Comparison of ENCODE assay signal across 19 mouse cellular contexts in genomic region chr11:116311169-116311568, GRCm38 (mm10). TPM values are rescaled to one million over a fixed set of nuclear protein-coding genes. Genes with fewer than 3 reads are reported as not detected.
DNase-seq lines count a peak whose midpoint lies in the region; ATAC-seq lines count a peak whose summit lies in the region.
"Had no signal": no experiment of that assay in that cellular context is flagged by ENCODE, and none has a peak within 500 bp of the region (broad histone marks: within the 10 kb centered on the region; RNA-seq: fewer than 3 reads in every experiment).

No protein-coding gene starts in this region.

- WGBS in forebrain, embryonic 13.5 days = 49% methylated on average over 8 of the region's 8 CpGs
- 66% methylated on average over 8 of the region's 8 CpGs for WGBS in forebrain, embryonic 12.5 days
- 33% methylated on average over 8 of the region's 8 CpGs for WGBS in neural tube, embryonic 13.5 days
- 34% methylated on average over 8 of the region's 8 CpGs for WGBS in neural tube, embryonic 15.5 days

- H3K27me3 ChIP-seq in forebrain, embryonic 13.5 days = peaks cover 6% of the 10 kb centered on the region; the same call in 1 of the 2 replicates
- peaks cover 17% of the 10 kb centered on the region; the same call in 1 of the 2 replicates for H3K27me3 ChIP-seq in forebrain, embryonic 12.5 days
- H3K27me3 ChIP-seq in neural tube, embryonic 13.5 days = no peaks in the 10 kb centered on the region; the same call in 1 of the 2 replicates
- H3K27me3 ChIP-seq in neural tube, embryonic 15.5 days (replicated peaks) = no peaks in the 10 kb centered on the region
- H3K27me3 ChIP-seq: hindbrain, embryonic 15.5 days; liver, embryonic 15.5 days had no signal

- intact Hi-C loops in left cerebral cortex, postnatal 10 days (cut with DNase I) = no loop called here

- H3K27ac ChIP-seq in forebrain, embryonic 13.5 days = peak overlapping the region; percentile 5; the same call in 1 of the 2 replicates
- no peak overlapping the region for H3K27ac ChIP-seq in forebrain, embryonic 12.5 days
- 0 out of 2 replicates have a peak overlapping the region, but pooled peaks have one; percentile 13 for H3K27ac ChIP-seq in neural tube, embryonic 13.5 days (replicated peaks)
- H3K27ac ChIP-seq in neural tube, embryonic 15.5 days (replicated peaks) = no peak overlapping the region; the same call in 1 of the 2 replicates
- H3K27ac ChIP-seq: heart, embryonic 13.5 days; hindbrain, embryonic 15.5 days; liver, embryonic 15.5 days; neural tube, embryonic 12.5 days had no signal

- no peaks in the 10 kb centered on the region for H3K9me3 ChIP-seq in forebrain, embryonic 13.5 days (replicated peaks)
- H3K9me3 ChIP-seq in forebrain, embryonic 12.5 days = no peaks in the 10 kb centered on the region
- no peaks in the 10 kb centered on the region for H3K9me3 ChIP-seq in neural tube, embryonic 13.5 days
- no peaks in the 10 kb centered on the region for H3K9me3 ChIP-seq in neural tube, embryonic 15.5 days (replicated peaks)
- H3K9me3 ChIP-seq: heart, embryonic 13.5 days; hindbrain, embryonic 15.5 days; liver, embryonic 15.5 days; neural tube, embryonic 12.5 days had no signal

- H3K36me3 ChIP-seq in forebrain, embryonic 13.5 days (ENCODE audit: poor library complexity, severe bottlenecking) = no peaks in the 10 kb centered on the region
- H3K36me3 ChIP-seq in forebrain, embryonic 12.5 days (replicated peaks) = no peaks in the 10 kb centered on the region
- no peaks in the 10 kb centered on the region for H3K36me3 ChIP-seq in neural tube, embryonic 13.5 days
- no peaks in the 10 kb centered on the region for H3K36me3 ChIP-seq in neural tube, embryonic 15.5 days
- H3K36me3 ChIP-seq: heart, embryonic 13.5 days; hindbrain, embryonic 15.5 days; liver, embryonic 15.5 days; neural tube, embryonic 12.5 days had no signal

- no peak overlapping the region for H3K4me2 ChIP-seq in forebrain, embryonic 13.5 days
- H3K4me2 ChIP-seq in forebrain, embryonic 12.5 days = no peak overlapping the region
- no peak overlapping the region for H3K4me2 ChIP-seq in neural tube, embryonic 13.5 days
- no peak overlapping the region for H3K4me2 ChIP-seq in neural tube, embryonic 15.5 days
- H3K4me2 ChIP-seq: heart, embryonic 13.5 days; hindbrain, embryonic 15.5 days; liver, embryonic 15.5 days; midbrain, embryonic 11.5 days; neural tube, embryonic 12.5 days had no signal

- H3K4me1 ChIP-seq in forebrain, embryonic 13.5 days = peaks cover 9% of the 10 kb centered on the region
- H3K4me1 ChIP-seq in forebrain, embryonic 12.5 days = peaks cover 9% of the 10 kb centered on the region
- H3K4me1 ChIP-seq in neural tube, embryonic 13.5 days (replicated peaks) = peaks cover 9% of the 10 kb centered on the region
- H3K4me1 ChIP-seq in neural tube, embryonic 15.5 days = peaks cover 10% of the 10 kb centered on the region

- ATAC-seq in forebrain, embryonic 13.5 days = no peak
- no peak for ATAC-seq in forebrain, embryonic 12.5 days (ENCODE audit: low FRiP score)
- no peak for ATAC-seq in neural tube, embryonic 13.5 days (ENCODE audit: low read depth)
- ATAC-seq in neural tube, embryonic 15.5 days (ENCODE audit: low FRiP score) = no peak

- DNase-seq in left cerebral cortex, postnatal 10 days (ENCODE audit: extremely low spot score in 1 of 2, low spot score in 2 of 2) = peak; percentile 47 to 55
- DNase-seq in left cerebral cortex, adult 8-10 months (ENCODE audit: low spot score in 2 of 2) = no peak
- DNase-seq in lung, postnatal 4 days = peak; percentile 23 to 76
- no peak for DNase-seq in layer of hippocampus, postnatal 25 days (ENCODE audit: extremely low spot score in 1 of 2, low spot score in 1 of 2)
- DNase-seq: cerebellum, adult 2 months; embryo, embryonic 11 days; gastrocnemius, postnatal 36 days; kidney, adult 8-10 months had no signal

- no peak overlapping the region for H3K4me3 ChIP-seq in forebrain, embryonic 13.5 days
- H3K4me3 ChIP-seq in forebrain, embryonic 12.5 days (replicated peaks) = no peak overlapping the region
- H3K4me3 ChIP-seq in neural tube, embryonic 13.5 days = no peak overlapping the region
- H3K4me3 ChIP-seq in neural tube, embryonic 15.5 days (replicated peaks) = no peak overlapping the region
- H3K4me3 ChIP-seq: heart, embryonic 13.5 days; hindbrain, embryonic 15.5 days; liver, embryonic 15.5 days; neural tube, embryonic 12.5 days had no signal

- H3K9ac ChIP-seq in forebrain, embryonic 13.5 days = no peak overlapping the region
- no peak overlapping the region for H3K9ac ChIP-seq in forebrain, embryonic 12.5 days
- no peak overlapping the region; the same call in 1 of the 2 replicates for H3K9ac ChIP-seq in neural tube, embryonic 13.5 days
- no peak overlapping the region for H3K9ac ChIP-seq in neural tube, embryonic 15.5 days (replicated peaks)
- H3K9ac ChIP-seq: heart, embryonic 13.5 days; hindbrain, embryonic 15.5 days; liver, embryonic 15.5 days; neural tube, embryonic 12.5 days had no signal

RNA-seq across cellular contexts. Expression of gene Exoc7, which starts 4.1 kb away (rescaled TPM):
- polyA plus RNA-seq in forebrain, embryonic 13.5 days (2015; fragmentation: Nextera tagmentation; extraction: Ambion mirVana) = 88.9 and 89.2 TPM in 2 replicates
- 73.3 and 78.8 TPM in 2 replicates for polyA plus RNA-seq in forebrain, embryonic 12.5 days (2016; fragmentation: Nextera tagmentation; extraction: Ambion mirVana)
- total RNA-seq in left cerebral cortex, postnatal 10 days (2021) = 10 to 100 TPM; 96.6 to 97.9 TPM
- total RNA-seq in left cerebral cortex, adult 8-10 months (2022) = 100 to 1,000 TPM in 3 of 4 experiments, 10 to 100 TPM in 1; 99.6 to 115 (median 106) TPM
- polyA plus RNA-seq in neural tube, embryonic 13.5 days (2015; fragmentation: Nextera tagmentation; extraction: Ambion mirVana) = 81.5 and 88.7 TPM in 2 replicates
- 113 and 114 TPM in 2 replicates for polyA plus RNA-seq in neural tube, embryonic 15.5 days (2015; fragmentation: Nextera tagmentation; extraction: Ambion mirVana)
- total RNA-seq in layer of hippocampus, postnatal 25 days (2021) = 10 to 100 TPM; 85.0 to 87.2 TPM

RNA-seq across cellular contexts. Expression of gene Foxj1, which starts 24.0 kb away (rescaled TPM):
- polyA plus RNA-seq in forebrain, embryonic 13.5 days (2015; fragmentation: Nextera tagmentation; extraction: Ambion mirVana) = 8.1 and 10.6 TPM in 2 replicates
- polyA plus RNA-seq in forebrain, embryonic 12.5 days (2016; fragmentation: Nextera tagmentation; extraction: Ambion mirVana) = 10.3 and 14.3 TPM in 2 replicates
- 1 to 10 TPM; 2.7 to 3.9 TPM for total RNA-seq in left cerebral cortex, postnatal 10 days (2021)
- total RNA-seq in left cerebral cortex, adult 8-10 months (2022) = 1 to 10 TPM; 4.4 to 8.6 (median 4.7) TPM
- polyA plus RNA-seq in neural tube, embryonic 13.5 days (2015; fragmentation: Nextera tagmentation; extraction: Ambion mirVana) = 7.8 and 8.1 TPM in 2 replicates
- polyA plus RNA-seq in neural tube, embryonic 15.5 days (2015; fragmentation: Nextera tagmentation; extraction: Ambion mirVana) = 11.3 and 12.1 TPM in 2 replicates
- 1 to 10 TPM; 5.4 to 7.1 TPM for total RNA-seq in layer of hippocampus, postnatal 25 days (2021)
- total RNA-seq: gastrocnemius, postnatal 36 days had no signal

RNA-seq across cellular contexts. Expression of gene Galr2, which starts 30.4 kb away (rescaled TPM):
- polyA plus RNA-seq in forebrain, embryonic 13.5 days (2015; fragmentation: Nextera tagmentation; extraction: Ambion mirVana) = 0.09 and 0.16 TPM in 2 replicates
- polyA plus RNA-seq in forebrain, embryonic 12.5 days (2016; fragmentation: Nextera tagmentation; extraction: Ambion mirVana) = 0.19 and 0.46 TPM in 2 replicates
- total RNA-seq in left cerebral cortex, postnatal 10 days (2021) = not detected
- not detected for total RNA-seq in left cerebral cortex, adult 8-10 months (2022)
- 1.1 and 1.2 TPM in 2 replicates for polyA plus RNA-seq in neural tube, embryonic 13.5 days (2015; fragmentation: Nextera tagmentation; extraction: Ambion mirVana)
- 0.47 and 0.52 TPM in 2 replicates for polyA plus RNA-seq in neural tube, embryonic 15.5 days (2015; fragmentation: Nextera tagmentation; extraction: Ambion mirVana)
- total RNA-seq in layer of hippocampus, postnatal 25 days (2021) = not detected
- total RNA-seq: layer of hippocampus, adult 18-20 months; left cerebral cortex, postnatal 36 days had no signal
- polyA plus RNA-seq: heart, embryonic 13.5 days; liver, embryonic 15.5 days had no signal

RNA-seq across cellular contexts. Expression of gene Srp68, which starts 37.2 kb away (rescaled TPM):
- polyA plus RNA-seq in forebrain, embryonic 13.5 days (2015; fragmentation: Nextera tagmentation; extraction: Ambion mirVana) = 71.8 and 72.1 TPM in 2 replicates
- 84.8 and 86.5 TPM in 2 replicates for polyA plus RNA-seq in forebrain, embryonic 12.5 days (2016; fragmentation: Nextera tagmentation; extraction: Ambion mirVana)
- 10 to 100 TPM; 52.5 to 56.3 TPM for total RNA-seq in left cerebral cortex, postnatal 10 days (2021)
- 10 to 100 TPM; 66.5 to 72.8 (median 70.5) TPM for total RNA-seq in left cerebral cortex, adult 8-10 months (2022)
- polyA plus RNA-seq in neural tube, embryonic 13.5 days (2015; fragmentation: Nextera tagmentation; extraction: Ambion mirVana) = 64.0 and 64.4 TPM in 2 replicates
- 64.2 and 77.9 TPM in 2 replicates for polyA plus RNA-seq in neural tube, embryonic 15.5 days (2015; fragmentation: Nextera tagmentation; extraction: Ambion mirVana)
- 10 to 100 TPM; 61.5 to 61.7 TPM for total RNA-seq in layer of hippocampus, postnatal 25 days (2021)

Comparison
In these comparisons a context has a peak if more than half of its experiments do, and no peak if none do; other contexts are left out.
1. H3K27ac ChIP-seq: peak in forebrain, embryonic 13.5 days (single experiment) and neural tube, embryonic 13.5 days (single experiment); none in forebrain, embryonic 12.5 days (single experiment) and neural tube, embryonic 15.5 days (single experiment).
2. DNase-seq: peak in left cerebral cortex, postnatal 10 days (2 of 2) and lung, postnatal 4 days (2 of 2); none in left cerebral cortex, adult 8-10 months (0 of 2) and layer of hippocampus, postnatal 25 days (0 of 2).